Mouse (Mus musculus) large intestine, adult 2 months (tissue): Measurements from ENCODE around the gene Morn1. TPM values are rescaled to one million over a fixed set of nuclear protein-coding genes. Genes with fewer than 3 reads are reported as not detected.

Source experiments
- DNase-seq: peaks from one replicate; pipeline ENCODE4 v3.0.0-alpha.2; 2012; ENCODE audit warnings: low read depth, low spot score
- WGBS: fragments of 180-500 bp; shearing (Covaris S2); methylation state at CpG from one replicate; pipeline ENCODE4 v1.1.7; 2018; 5-methylcytosine and 5-hydroxymethylcytosine counted together
- polyA plus RNA-seq: library from polyadenylated mRNA; depleted of rRNA; stranded (reverse); fragments of >200 nt; gene quantifications from 2 replicates; pipeline ENCODE4 v1.2.3, GENCODE M21; 2012

Gene Morn1
- polyA plus RNA-seq, 1 experiment, result 1.3 TPM

DNA sequence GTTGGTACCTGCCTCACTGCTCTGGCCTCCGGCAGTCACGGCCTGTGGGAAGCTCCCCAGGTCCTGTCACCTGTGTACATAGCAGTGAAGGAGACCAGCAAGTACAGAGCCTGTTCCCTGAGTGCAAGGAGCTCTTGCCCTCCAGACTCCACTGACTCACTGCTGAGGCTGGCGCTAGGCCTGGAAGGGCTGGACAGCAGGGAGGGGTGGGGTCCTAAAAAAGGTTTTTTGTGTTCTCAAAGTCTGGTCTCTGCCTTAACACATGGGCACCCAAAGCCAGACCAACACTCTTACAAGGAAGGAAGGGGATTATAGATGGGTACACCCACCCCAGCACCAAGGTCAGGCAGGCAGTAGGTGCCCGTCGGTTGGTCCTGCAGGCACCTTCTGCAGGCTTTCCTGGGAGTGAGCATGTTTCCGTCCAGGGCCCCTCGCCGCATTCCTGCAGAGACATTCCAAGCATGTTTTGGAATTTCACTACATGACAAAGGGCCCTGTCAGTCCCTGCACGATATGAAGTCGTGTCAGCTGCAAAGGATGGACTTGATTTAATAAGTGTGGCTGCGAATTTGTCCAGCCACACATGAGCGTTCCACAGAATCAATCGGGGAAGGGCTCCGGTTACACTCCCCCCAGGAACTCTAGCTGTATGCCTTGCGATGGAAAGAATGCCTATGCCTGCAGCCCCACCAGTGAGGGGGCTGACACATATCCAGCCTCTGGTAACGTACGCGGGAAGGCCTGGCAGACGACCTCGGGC lies 47.5 kb downstream of the Morn1 start:
- DNase-seq, result no peak
- WGBS, result 68% methylated on average over 20 of the region's 20 CpGs

GRCm38 (mm10) chr4:155134686-155135172 lies 48.4 kb downstream of the Morn1 start:
- 95% methylated on average over 7 of the region's 7 CpGs for WGBS
- no peak for DNase-seq

DNA sequence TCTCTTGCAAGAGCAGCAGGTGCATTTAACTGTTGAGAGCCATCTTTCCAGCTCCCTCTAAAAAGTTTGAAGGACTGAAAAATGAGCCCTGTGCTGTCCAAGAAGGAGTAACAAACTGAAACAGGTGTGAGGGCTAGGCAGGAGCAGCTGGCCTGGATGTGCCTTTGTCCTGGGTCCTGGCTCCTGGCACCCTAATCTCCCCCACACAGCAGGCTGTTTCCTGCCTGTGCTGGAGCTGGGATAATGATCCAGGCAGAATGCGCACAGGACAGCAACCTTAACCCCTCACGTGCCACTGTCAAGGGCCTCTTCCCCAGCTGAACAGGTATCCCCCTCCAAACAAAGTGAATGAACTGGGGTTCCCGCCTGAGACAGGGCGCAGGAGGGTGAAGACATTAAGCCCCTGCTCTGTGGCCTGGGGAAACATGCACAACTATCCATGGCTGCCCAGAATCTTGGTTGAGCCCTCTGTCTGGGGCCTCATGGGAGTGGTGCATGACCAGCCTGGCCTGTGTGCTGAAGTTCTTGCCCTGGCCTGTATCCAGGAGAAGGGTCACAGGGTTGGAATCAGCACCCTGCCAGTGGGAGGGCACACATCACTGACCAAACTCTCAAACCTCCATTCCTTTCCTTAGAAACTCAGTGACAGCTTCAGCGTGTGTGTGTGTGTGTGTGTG lies 49.7 kb downstream of the Morn1 start:
- 74% methylated on average over 5 of the region's 5 CpGs for WGBS
- no peak for DNase-seq

DNA sequence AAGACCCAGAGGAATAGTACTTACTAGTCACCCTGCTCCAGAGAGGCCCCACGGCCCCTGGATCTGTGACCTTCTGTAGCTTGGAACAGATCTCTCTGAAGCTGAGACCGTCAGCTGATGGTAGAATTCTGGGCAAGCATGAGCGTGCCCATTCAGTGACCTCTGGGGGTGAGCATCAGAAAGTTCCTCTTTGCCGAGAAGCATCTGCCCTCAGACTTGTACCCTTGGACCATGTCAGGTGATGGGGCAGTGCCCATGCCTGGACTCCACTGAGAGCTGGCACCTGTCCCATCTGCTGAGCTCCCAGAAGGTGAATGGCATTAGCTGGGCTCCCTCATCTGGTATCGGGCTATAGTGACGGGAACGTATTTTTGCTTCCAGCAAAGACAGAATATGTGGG lies 51.5 kb downstream of the Morn1 start:
- DNase-seq, result no peak
- WGBS, result 84% methylated on average over 7 of the region's 7 CpGs

GRCm38 (mm10) chr4:155138451-155138850 lies 52.1 kb downstream of the Morn1 start:
- DNase-seq, result no peak
- 68% methylated on average over 8 of the region's 8 CpGs for WGBS

DNA sequence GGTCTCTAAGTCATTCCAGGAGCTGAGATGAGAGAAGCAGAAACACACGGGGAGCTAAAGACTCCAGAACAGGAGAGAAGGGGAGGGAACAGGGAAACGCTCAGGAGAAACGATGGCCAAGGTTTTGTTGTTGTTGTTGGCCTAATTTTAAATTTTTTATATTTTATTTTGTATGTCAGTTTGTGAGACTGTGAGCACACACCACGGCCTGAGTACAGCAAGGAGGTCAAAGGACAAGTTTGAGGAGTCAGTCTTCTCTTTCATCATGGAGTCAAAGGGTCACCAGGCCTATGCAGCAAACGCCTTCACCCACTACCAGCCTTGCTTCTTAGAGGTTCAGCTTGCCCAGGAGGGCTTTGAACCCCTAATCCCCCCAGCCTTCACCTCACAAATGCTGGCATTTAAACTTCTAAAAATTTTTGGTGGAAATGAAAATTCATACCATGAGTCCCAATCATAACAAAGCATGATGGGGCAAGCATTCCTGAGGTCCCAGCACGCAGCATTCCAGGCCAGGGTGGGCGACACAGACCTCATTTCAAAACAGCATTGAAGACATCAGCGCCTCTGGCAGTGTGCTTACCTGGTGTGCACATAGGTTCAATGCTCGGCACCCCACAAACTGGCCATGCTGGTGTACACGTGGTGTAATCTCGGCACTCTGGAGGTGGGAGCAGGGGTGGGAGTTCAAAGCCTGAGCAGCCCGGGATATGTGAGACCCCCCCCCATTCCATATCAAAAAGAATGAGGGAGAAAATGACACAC lies 53.1 kb downstream of the Morn1 start:
- WGBS, result 77% methylated on average over 12 of the region's 12 CpGs
- no peak for DNase-seq

- WGBS, result 53% methylated on average over 2 of the region's 2 CpGs
- DNase-seq, result no peak
These were observed 53.8 kb downstream of the Morn1 start for GRCm38 (mm10) chr4:155140150-155140549.

DNA sequence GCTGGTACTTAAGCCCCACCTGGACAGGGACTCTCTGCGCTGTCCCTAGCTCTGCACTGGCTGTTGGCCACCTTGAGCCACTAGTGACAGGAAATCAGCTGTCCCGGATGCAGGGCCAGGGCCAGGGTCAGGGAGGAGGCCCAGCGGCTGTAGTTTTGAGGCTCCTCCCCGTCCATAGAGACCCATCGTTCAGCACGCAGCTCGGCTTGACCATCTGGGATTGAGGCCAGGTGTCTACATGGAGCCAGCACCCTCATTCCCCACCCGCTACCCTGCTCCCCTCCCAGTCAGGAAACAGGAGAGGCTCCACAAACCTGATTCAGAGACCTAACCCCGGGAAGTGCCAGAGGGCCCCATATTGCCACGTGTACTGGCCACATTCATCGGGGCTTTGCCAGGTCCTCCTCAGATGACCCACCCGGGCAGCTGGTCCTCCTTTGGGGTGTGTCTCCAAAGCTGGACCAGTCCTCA lies 54.5 kb downstream of the Morn1 start:
- 31% methylated on average over 12 of the region's 12 CpGs for WGBS
- no peak for DNase-seq

- WGBS, result 97% methylated on average over 5 of the region's 5 CpGs
These were observed 56.5 kb downstream of the Morn1 start for GRCm38 (mm10) chr4:155142836-155143235.

DNA sequence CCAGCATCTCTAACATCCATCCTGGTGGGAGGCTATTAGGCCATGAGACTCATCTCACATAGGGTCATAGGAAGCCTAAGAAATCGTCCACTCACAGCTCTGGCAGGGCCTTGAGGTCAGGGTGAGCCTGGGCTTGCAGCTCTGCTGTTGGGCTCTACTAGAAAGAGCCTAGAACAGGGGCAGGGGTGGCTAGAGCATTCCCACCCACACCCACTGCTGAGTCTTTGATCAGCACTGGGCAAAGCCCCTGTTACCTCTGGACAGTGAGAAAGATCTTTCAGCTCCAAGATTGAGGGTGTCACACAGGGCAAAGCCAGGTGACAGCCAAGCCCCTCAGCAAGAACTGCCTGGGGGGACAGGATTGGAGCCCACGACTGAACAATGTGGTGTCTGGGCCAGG lies 57.0 kb downstream of the Morn1 start:
- WGBS, result 53% methylated on average over 2 of the region's 2 CpGs
- no peak for DNase-seq

More at GRCm38 (mm10) chr4:155142836-155143235, 56.5 kb downstream of the Morn1 start:
- no peak for DNase-seq

DNA sequence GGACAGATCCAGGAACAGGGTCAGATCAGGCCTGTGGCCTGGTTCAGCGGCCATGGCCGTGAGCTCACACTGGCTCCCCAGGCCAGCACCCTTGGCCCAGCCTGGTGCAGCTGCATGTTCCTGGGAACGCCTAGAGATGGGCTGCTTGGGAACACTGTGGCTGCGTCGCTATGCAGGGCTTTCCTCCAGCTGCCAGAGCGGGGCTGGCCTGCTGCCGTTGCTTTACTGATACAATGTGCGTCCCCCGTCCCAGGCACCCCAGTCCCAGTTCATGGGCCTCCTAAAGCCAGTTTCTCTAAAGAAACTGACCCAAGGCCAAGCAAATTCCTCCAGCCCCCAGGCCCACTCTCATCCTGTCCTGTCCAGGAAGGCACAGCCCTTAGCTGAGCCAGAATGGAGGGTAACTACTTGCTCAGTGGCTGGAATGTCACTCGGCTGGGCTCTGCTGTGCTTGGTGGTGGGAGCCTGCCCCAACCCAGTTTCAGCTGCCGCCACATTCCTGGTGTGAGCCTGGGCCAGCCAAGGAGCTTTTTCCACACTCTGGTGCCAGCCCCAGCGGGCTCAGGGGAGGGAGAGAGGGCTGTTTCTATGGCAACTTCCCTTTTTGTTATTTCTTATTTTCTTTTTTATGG lies 57.6 kb downstream of the Morn1 start:
- 71% methylated on average over 12 of the region's 12 CpGs for WGBS

GRCm38 (mm10) chr4:155144548-155145180 lies 58.3 kb downstream of the Morn1 start:
- no peak for DNase-seq

More for the DNA sequence above, 57.6 kb downstream of the Morn1 start:
- no peak for DNase-seq

GRCm38 (mm10) chr4:155146107-155146823 lies 59.9 kb downstream of the Morn1 start:
- DNase-seq, result no peak
- WGBS, result 65% methylated on average over 14 of the region's 14 CpGs

More at GRCm38 (mm10) chr4:155144548-155145180, 58.3 kb downstream of the Morn1 start:
- 68% methylated on average over 4 of the region's 4 CpGs for WGBS

- DNase-seq, result no peak
- WGBS, result 71% methylated on average over 4 of the region's 4 CpGs
These were observed 62.1 kb downstream of the Morn1 start for GRCm38 (mm10) chr4:155148453-155148852.

DNA sequence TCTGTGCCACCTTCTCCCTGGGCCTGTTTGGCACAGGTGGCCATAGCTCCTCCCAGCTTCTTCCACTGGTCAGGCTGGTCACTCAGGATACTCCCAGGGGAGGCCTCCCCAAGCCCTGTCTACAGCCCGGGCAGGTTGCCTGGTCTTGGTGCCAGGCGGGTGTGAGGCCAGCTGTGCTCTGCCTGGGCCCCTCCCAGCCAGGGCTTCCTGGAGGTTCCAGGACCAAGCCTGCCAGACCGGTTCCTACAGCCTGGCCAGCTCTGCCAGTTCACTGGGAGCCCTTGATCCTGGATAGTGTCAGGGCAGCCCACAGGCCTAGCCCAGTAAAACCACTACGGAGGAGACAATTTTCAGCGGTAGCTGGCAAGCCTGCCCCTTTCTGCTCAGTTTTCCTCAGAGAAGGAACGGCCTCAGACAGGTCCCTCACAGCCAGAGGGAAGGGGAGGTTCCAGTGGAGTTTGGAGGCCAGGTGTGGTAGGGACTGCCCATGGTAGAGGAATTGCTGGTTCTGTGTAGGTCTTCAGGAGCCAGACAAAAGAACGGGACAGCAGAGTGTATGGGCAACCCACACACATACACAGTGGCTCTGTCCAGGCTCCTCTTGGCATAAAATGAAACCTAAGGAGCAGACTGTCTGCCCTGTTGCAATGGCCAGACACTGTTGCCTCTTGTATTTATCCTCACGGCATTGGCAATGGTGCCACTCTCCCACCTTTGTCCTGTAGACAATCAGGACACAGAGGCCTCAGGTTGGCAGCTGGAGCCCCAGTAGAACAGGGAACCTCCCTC lies 62.7 kb downstream of the Morn1 start:
- 25% methylated on average over 8 of the region's 8 CpGs for WGBS
- peak; percentile 91 for DNase-seq

GRCm38 (mm10) chr4:155149941-155150275 lies 63.5 kb downstream of the Morn1 start:
- WGBS, result 44% methylated on average over 6 of the region's 6 CpGs
- DNase-seq, result no peak

DNA sequence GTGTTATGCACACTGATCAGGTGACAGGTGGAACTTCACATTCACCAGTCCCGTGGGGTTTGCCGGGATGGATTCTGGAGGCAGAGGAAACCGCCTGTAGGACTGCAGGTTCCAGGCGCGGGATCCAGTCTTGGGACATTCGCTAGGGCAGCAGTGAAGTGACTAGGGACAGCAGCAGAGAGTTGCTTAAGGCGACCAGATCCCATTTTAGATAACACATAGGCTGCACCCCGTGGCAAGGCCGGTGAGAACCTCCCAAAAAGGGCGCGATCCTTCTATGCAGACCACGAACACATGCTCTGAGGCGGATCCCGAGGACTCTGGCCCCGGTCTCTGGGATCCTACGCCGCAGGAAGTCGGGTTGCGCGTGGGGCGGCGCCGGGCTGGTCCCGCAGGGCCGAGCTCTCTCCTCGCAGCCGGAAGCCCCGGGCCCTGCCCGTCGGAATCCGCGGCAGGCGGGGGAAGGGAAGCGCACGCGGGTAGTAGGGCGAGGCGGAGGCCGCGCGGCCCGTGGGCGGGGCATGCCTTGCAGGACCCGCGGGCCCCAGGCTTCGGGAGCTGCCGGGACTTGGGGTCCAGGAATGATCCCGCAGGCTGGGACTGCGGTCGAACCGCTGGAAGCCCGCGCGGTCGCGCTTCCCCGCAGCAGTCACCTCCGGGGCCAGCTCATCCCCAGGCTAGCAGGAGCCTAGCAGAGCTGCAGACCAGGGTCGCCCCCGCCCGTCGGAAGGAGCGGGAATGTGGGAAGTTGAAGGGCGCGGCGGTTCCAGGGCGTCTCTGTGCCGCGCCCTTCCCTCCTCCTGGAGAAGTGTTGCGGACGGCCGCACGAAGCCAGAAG lies 64.1 kb downstream of the Morn1 start:
- WGBS, result 1% methylated on average over 73 of the region's 73 CpGs
- DNase-seq, result no peak
